Mouse (Mus musculus) adrenal gland, adult 2 months (tissue): Measurements from ENCODE around the gene 4930502E18Rik. TPM values are rescaled to one million over a fixed set of nuclear protein-coding genes. Genes with fewer than 3 reads are reported as not detected.
"Not testable (repeated sequence)": the region's sequence is repeated elsewhere in the genome, so short reads cannot be mapped to it uniquely, and the experiment has no call there.

Experiments
- DNase-seq: peaks from one replicate; pipeline ENCODE4 v3.0.0; 2021
- long read RNA-seq: library from polyadenylated mRNA; stranded (forward); transcript quantifications from one replicate; pipeline ENCODE4 v2.0.0, GENCODE M21; 2021
- polyA plus RNA-seq: library from polyadenylated mRNA; depleted of rRNA; stranded (reverse); fragments of >200 nt; gene quantifications from 2 replicates; pipeline ENCODE4 v1.2.3, GENCODE M21; 2012; rRNA removed
- total RNA-seq, 2 experiments: library from RNA; stranded (reverse); gene quantifications; 2 replicates each; pipeline ENCODE4 v1.2.3; 2021

The 4930502E18Rik gene
- total RNA-seq = not detected
- polyA plus RNA-seq = not detected in 2 replicates
- long read RNA-seq = 0 reads

DNA sequence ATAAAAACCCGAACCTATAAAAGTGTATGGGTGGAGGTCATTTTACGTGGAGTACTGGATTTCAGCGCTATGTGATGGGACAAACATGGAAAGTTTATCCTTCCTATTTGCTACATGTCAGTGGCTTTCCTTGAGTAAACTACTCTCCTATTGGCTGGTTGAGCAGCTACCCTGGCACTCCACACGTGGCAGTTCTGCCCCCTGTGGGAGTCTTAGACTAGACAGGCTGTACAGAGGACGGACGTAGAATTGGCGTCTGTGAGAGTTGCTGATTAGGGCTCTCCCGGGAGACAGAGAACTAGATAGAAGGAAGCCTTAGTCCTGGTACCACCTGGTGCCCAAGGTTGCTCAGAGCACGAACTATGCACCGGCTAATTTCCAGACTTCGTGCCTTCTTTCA is at the start of gene 4930502E18Rik:
4930502E18Rik (plus strand) TSS at position 231 of the 400 bp plus-strand sequence.
- no peak for DNase-seq

DNA sequence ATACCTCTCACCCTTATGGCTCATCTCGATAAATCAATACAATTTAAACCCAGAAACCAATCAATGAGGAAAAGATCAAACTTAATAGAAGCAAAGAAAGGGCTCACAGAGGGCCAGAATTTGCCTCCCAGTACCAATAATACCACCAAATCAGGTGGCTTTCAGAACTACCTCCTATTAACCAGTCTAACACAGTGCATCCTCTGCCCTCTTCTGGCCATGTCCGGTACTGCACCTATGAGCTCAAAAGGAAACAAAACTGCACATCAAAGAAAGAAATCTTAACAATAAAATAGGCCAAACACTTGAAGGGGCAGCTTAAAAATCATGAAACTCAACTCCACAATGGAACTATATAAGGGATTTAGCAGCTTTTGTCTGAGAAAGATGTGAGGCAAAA is 47.7 kb upstream of the 4930502E18Rik start:
- peak; percentile 50 for DNase-seq

DNA sequence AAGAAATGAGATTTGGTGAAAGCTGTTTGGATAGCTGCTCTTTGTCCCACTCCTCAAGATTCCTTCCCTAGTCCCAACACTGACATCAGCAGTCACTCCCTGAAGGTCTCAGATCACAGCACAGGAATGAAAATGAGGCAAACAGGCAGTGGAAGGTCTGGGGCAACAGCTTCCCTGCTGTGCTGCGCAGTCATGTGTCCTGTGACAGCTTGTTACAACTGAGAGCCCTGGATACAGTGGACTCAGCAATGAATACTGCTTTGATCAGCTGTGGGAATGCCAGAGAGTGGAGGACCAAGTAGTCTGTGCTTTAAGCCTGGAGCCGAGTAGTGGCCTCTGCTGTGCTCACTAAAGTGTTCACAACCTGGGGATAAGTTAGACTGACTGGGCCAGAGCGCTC is 42.0 kb upstream of the 4930502E18Rik start:
- not testable (repeated sequence) for DNase-seq

DNA sequence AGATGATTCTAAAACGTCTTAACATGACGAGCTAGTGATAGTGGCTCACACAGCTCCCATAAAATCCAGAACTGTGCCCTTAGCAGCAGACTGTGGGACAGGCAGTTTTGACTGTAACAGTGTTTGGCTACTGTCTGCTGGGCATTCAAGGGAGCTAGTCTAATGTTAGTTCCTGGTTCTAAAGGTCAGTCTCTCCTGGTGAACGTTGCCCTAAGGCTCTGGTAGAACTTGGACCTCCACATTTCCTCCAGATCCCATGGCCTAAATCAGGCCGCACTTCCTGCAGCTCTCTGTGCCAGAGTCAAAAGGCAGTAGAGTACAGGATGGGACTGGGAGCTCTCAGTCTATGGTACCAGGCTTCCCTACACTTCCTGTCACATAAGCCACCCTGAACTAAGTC is 40.0 kb upstream of the 4930502E18Rik start:
- not testable (repeated sequence) for DNase-seq

DNA sequence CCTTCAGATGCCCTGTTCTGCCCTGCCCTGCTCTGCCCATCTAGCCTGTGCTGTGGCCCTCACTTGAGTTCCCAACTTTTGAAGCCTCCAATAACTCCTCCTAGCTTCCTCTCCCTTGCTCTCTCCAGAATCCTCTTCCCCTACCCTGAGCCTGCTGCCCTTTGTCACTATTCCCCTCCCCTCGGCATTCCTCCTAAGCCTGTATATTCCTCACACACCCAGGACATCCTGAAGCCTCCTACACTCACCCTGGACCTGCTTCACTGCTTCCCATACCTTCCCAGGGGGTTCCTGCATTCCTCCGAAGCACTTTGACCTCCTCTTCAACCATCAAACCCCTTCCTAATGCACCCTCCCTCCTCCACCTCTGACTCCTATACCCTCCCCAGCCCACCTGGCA is 32.6 kb upstream of the 4930502E18Rik start:
- DNase-seq = no peak

DNA sequence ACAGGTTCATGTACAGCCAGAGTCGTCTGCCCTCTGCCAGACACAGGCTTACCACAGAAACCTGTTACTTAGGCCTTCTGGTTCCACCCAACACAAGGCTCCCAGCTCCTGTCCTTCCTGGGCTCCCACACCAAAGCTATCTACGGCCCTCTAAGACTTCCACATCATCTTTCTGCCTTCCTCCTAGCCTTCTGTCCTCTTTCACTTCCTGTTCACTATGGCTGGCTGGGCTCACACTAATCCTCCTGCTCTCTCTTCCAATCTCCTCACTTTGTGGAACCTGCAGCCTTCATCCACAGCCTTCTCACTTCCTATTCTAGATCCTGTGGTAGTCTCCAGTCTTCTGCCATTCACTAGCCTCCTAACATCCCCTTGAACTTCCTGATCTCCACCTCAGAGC is 31.5 kb upstream of the 4930502E18Rik start:
- DNase-seq = no peak

DNA sequence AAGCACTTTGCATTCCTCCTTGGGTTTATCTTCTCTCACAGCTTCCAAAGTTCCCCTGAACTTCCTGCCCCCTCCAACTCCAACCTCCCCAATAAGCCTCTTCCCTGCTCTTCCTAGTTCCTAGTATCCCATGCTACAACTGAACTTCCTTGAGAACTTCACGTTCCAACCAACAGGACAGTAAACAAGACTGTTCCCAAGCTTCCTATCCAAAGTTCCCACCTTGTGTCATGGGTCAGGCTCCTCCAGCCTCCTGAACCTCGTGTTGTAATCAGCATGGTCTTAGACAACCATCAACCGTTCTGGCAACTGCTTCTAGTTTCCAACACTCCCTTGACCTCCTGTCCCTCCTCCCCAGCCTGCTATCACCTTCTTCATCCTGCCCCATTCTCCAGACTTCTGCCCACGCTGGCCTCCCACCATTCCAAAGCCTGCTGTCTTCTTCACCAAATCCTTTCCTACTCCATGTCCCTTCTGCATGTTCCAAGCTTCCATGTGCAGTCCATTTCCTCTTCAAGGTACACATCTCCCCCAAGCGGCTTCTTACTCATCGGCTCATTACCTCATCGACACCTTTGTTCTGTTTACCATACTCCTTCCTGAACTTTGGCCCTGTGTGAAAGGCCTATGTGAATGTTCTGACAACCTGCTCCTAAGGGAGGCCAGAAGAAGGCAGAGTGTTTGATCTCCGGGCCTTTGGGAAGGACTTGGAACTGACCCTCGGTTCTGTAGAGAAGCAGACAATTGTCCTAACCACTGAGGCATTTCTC is 30.4 kb upstream of the 4930502E18Rik start:
- no peak for DNase-seq

DNA sequence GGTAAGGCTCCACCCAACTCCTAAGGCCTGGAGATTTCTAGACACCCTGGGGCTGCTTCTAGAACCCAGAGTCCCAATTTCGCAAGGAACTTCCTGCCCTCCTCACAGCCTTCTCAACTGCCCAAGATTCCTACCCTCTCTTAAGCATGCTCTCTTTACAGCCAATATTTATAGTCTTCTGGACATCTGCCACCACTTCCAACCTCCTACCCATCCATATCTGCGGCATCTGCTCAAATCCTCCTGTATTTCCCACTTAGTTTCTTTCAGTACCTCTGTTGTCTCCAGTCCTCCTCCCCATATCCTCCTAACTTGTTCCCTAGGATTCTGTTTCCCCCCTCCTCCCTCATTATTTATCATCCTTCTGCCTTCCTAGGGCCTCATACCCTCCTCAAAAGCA is 25.4 kb upstream of the 4930502E18Rik start:
- DNase-seq = no peak

DNA sequence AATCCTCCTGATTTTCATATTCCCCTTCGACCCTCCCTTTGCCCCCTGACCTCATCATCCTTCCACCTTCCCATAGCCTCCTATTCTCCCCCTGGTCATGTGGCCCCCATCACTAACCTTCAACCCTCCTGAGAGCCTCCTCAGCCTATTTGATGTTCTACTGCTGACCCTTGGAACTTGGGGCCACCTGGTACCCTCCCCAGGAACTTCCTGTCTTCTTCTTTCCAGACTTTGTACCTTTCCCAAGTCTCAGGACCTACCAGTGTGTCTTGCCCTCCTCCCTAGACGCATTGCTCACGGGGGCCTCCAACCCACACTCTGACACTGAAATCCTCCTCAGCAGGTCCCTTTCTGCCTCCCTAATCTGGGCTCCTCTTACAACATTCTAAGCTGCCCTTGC is 22.0 kb upstream of the 4930502E18Rik start:
- DNase-seq = no peak

DNA sequence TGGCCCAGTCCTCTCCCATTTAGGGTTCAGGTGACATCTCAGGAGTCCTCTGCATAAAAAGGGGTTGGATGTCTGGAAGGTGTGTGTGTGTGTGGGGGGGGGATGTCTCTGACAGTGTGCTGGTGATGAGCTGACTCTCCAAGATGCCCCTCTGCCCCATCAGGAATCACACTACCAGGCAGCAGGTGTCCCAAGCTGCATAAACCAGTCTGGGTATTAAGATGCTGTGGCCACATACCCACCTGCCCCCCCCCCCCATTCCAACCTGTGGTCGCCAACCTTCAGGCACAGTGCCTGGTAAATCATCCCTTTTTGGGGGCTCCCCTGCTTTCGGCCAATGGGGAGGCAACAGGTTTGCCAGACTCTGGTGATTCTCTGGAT is 8.7 kb upstream of the 4930502E18Rik start:
- no peak for DNase-seq

DNA sequence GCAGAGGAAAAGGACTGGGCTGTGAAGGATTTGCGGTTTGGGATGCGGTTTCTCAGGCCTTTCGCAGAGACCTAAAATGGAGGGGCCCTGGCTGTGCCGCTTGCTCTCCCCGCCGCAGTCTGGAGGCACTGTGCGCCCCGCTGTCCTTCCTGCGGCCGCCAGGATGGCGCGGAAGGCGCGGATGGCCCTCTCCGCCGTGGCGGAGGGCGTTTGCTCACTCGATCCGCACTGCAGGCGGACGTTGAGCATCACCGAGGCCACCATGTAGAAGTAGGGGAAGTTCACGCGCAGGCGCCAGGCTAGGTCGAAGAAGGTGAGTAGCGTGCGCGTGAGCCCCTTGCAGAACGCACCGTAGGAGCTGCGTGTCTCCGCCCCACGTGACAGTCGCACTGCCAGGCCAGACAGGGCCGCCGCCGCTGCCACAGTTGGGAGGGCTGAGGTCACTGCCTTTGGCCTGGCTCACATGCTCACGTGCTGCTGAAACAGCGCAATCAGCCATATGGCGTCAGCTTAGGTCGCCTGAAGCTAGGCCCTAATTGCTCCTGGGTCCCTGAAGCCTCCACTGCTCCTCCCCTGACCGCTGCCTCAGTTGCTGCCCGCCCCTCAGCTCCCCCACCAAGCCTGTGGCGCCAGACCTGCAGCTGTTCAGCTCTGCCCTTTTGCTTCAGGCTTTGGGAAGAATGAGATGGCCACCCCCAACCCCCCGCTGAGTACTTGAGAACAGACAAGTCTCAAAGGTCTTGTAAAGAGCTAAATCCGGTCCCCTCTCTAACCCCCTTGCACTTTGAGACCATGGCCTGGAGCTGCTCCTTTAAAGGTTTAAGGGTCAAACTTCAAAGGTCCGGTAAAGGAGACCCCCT is 8.1 kb upstream of the 4930502E18Rik start:
- peak; percentile 65 for DNase-seq

DNA sequence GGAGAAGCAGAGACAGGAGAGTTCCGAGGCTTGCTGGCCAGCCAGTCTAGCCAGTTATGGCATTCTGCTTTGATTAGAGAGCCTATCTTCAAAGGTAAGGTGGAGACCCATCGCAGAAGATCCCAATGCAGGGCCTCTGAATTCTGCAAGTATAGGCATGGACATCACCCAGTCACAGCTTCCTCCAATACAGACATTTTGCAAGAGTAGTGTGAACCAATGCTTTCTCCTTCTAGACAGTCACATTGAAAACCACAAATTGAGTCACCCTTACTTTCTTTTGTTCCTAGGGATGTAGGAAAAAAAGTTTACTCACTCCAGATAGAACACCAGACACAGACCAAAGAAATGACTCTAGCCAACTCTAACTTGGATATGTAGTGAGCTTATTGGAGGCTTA is 4.3 kb downstream of the 4930502E18Rik start:
- no peak for DNase-seq

DNA sequence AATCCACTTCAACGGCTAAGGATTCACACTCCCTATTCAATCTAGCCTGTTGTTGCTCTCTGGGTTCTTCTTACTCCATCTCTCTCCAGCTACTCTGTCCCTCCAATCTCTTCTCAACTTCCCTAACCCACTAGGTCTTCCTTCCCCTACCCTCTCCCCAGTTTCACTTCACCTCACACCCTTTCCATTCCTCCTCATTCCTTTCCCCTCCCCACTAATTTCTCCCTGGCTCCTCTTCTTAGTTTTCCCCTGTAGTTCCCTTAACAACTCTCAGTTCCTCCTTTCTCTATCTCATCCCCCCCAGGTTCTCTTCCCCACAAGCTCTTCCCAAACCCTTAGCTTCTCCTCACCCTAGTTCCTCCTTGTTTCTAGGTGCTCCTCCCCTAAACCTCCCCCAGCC is 28.2 kb downstream of the 4930502E18Rik start:
- DNase-seq = no peak

DNA sequence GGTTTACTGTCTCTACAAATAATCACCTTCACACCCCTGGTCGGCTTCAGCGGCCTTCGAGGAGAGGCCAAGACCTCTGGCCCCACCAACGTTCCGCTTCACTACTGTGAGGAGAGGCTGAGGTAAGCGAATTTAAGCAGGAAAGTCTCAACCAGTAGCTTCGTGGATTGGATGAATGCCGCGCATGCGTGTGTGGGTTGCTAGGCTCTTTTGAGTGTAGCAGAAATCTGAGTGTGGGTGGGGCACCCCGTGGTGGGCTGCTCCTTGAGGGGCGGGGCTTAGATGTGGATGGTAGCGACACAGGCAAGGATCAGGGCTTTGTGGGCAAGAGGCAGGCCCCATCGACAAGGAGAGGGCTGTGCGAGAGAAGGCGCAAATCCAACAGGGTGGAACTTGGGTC is 33.1 kb downstream of the 4930502E18Rik start, which contains the start of gene 1700013H16Rik:
1700013H16Rik (minus strand) TSS at position 96 of the 400 bp plus-strand sequence.
- DNase-seq = no peak

DNA sequence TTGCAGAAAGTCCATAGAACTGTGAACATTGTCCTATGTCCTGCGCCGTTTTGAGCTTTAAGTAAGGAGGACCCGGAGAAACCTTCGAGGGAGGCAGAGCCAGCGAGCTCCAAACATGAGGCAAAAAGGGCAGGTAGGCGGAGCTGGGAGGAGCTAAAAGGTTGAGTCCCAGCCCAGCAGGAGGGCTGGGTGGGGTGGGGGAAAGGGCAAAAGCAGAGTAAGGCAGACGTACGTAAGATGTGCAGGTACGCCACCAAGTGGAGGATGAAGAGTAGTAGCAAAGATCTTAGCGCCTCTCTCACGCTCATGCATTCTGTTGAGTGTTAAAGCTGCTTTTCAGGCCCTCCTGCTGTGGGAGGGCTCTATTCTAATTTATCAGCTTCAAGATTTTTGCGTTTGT is 51.6 kb downstream of the 4930502E18Rik start, which contains the start of gene Zfp36l3:
Zfp36l3 (minus strand) TSS at position 119 of the 400 bp plus-strand sequence.
- DNase-seq = no peak

Other genes with a start within 250 kb of the 4930502E18Rik start
- gene Rtl8c, start 116.8 kb upstream of the 4930502E18Rik start, total RNA-seq = 100 to 1,000 TPM; 126 to 170 TPM
- gene Rtl8c, start 116.8 kb upstream of the 4930502E18Rik start, polyA plus RNA-seq = 81.9 and 90.6 TPM in 2 replicates
- gene Gm14597, start 115.8 kb upstream of the 4930502E18Rik start, total RNA-seq = not detected
- not detected in 2 replicates for gene Gm14597, start 115.8 kb upstream of the 4930502E18Rik start, polyA plus RNA-seq
- gene Rtl8a, start 81.1 kb upstream of the 4930502E18Rik start, total RNA-seq = 100 to 1,000 TPM; 168 to 176 TPM
- 308 and 401 TPM in 2 replicates for gene Rtl8a, start 81.1 kb upstream of the 4930502E18Rik start, polyA plus RNA-seq
- 100 to 1,000 TPM; 108 to 110 TPM for gene Rtl8b, start 54.4 kb upstream of the 4930502E18Rik start, total RNA-seq
- 236 and 261 TPM in 2 replicates for gene Rtl8b, start 54.4 kb upstream of the 4930502E18Rik start, polyA plus RNA-seq
- gene 1700013H16Rik, start 33.0 kb downstream of the 4930502E18Rik start, total RNA-seq = not detected
- gene 1700013H16Rik, start 33.0 kb downstream of the 4930502E18Rik start, polyA plus RNA-seq = not detected in 2 replicates
- not detected for gene Zfp36l3, start 51.6 kb downstream of the 4930502E18Rik start, total RNA-seq
- 0.07 and 0.15 TPM in 2 replicates for gene Zfp36l3, start 51.6 kb downstream of the 4930502E18Rik start, polyA plus RNA-seq
- 1 to 10 TPM; 1.4 TPM for gene Xlr, start 72.9 kb downstream of the 4930502E18Rik start, total RNA-seq
- gene Xlr, start 72.9 kb downstream of the 4930502E18Rik start, polyA plus RNA-seq = not detected in 2 replicates